Mouse (Mus musculus) liver, embryonic 16.5 days (tissue): Measurements from ENCODE around the gene Snx29. TPM values are rescaled to one million over a fixed set of nuclear protein-coding genes. Genes with fewer than 3 reads are reported as not detected.

ENCODE experiments used
- ATAC-seq: fragments of 200-750 bp; cut with Nextera tagmentation; 2 replicates; pipeline ENCODE4 v1.8.0; 2017; ENCODE audit warnings: low read depth, mild to moderate bottlenecking, moderate number of reproducible peaks, moderate library complexity
- H3K27ac ChIP-seq: fragments of 300-500 bp; sonication (generic); 2 replicates; pipeline ENCODE4 v1.5.1; 2014; ENCODE audit warnings: mild to moderate bottlenecking, low read length
- H3K27me3 ChIP-seq: fragments of 300-500 bp; sonication (generic); 2 replicates; pipeline ENCODE4 v1.6.1; 2014; ENCODE audit warnings: low read depth, low read length, mixed read lengths; ENCODE audit not compliant: control insufficient read depth, insufficient read depth
- H3K36me3 ChIP-seq: fragments of 300-500 bp; sonication (generic); 2 replicates; pipeline ENCODE4 v1.6.1; 2014; ENCODE audit warnings: mild to moderate bottlenecking; ENCODE audit not compliant: control insufficient read depth, insufficient read depth
- H3K4me1 ChIP-seq: fragments of 300-500 bp; sonication (generic); 2 replicates; pipeline ENCODE4 v1.6.1; 2014; ENCODE audit warnings: low read depth, low read length, mixed read lengths; ENCODE audit not compliant: control insufficient read depth
- H3K4me2 ChIP-seq: fragments of 300-500 bp; sonication (generic); 2 replicates; pipeline ENCODE4 v1.6.1; 2014; ENCODE audit warnings: low read depth, low read length, mixed read lengths
- H3K4me3 ChIP-seq: fragments of 300-500 bp; sonication (generic); 2 replicates; pipeline ENCODE4 v1.5.1; 2014; ENCODE audit warnings: low read depth, mild to moderate bottlenecking, low read length
- H3K9ac ChIP-seq: fragments of 300-500 bp; sonication (generic); 2 replicates; pipeline ENCODE4 v1.6.1; 2014; ENCODE audit warnings: low read depth, low read length
- H3K9me3 ChIP-seq: fragments of 300-500 bp; sonication (generic); replicated peaks from 2 replicates; pipeline ENCODE4 v1.6.1; 2016; ENCODE audit warnings: low read length; ENCODE audit not compliant: control insufficient read depth
- WGBS: fragments of 180-500 bp; shearing (Covaris S2); extraction: QIAGEN DNeasy Blood & Tissue Kit; methylation state at CpG from one replicate; pipeline ENCODE4 v1.1.7; 2014; ENCODE audit not compliant: insufficient replicate concordance; 5-methylcytosine and 5-hydroxymethylcytosine counted together
- polyA plus RNA-seq: library from polyadenylated mRNA; unstranded; fragments of >200 nt; fragmentation: Nextera tagmentation; extraction: Ambion mirVana; gene quantifications from 2 replicates; pipeline ENCODE4 v1.2.1, GENCODE M21; 2015

Snx29 gene
- polyA plus RNA-seq, 1 experiment from 2014 or later, result 4.6 TPM

DNA sequence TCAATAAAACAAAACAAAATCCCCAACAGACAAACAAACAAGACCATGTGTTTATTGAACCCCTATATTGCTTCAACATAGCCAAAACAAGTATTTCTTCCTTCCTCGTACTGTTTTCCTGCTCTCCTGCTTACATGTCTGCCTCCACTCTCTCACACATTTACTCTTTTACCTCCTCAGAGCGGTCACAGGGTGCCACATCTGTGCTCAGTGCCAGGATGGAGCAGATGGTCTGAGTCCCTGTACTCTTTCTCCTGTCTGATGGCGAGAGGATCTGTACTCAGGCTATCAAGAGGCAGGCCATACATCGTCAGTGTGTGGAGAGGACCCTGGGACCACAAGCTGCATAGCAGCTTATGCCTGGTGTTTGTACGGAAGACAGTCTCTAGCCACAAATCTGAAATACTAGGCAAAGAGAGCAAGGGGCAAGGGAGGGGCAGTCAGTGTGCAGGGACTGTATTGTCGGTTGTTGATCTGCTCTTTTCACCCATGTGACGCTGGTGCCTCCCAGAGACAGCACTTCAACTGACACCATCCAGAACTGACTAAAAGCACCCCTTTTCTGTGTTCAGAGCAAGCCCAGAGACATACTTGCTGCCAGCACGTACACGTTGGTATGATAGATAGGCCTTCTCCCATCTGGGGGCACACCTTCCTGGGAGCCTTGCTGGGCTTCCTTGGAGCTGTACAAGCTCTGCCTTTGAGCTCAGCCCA is 368.9 kb downstream of the Snx29 start:
- Histone ChIP-seq H3K27me3 (no peaks in the 10 kb centered on the region), H3K4me2 (no peak overlapping the region), H3K4me1 (no peaks in the 10 kb centered on the region), H3K4me3 (no peak overlapping the region), H3K36me3 (no peaks in the 10 kb centered on the region), H3K27ac (no peak overlapping the region), H3K9ac (no peak overlapping the region), H3K9me3 (no peaks in the 10 kb centered on the region)
- ATAC-seq, result no peak
- 63% methylated on average over 9 of the region's 9 CpGs for WGBS

DNA sequence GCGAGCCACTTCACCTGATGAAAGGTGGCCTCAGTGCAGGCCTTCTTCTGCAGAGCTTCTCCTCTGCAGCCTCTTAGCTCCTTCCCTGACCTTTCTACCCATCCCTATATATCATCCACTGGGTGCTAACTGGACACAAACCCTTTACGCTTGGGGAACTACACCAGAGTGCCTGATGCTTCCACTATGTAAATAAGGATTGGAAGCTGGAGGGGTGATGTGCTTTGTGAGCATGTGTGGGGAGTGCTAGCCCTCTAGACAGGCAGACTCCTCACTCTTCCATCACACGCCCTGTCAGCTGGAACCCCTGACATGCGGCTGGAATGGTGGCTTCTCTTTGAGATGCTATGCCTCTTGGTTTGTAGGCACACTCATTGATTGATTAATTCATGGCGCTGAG is 370.0 kb downstream of the Snx29 start:
- 60% methylated on average over 5 of the region's 5 CpGs for WGBS
- H3K36me3 ChIP-seq, result no peaks in the 10 kb centered on the region
- H3K4me3 ChIP-seq, result no peak overlapping the region
- H3K4me2 ChIP-seq, result no peak overlapping the region
- no peak overlapping the region for H3K27ac ChIP-seq
- ATAC-seq, result no peak
- no peaks in the 10 kb centered on the region for H3K4me1 ChIP-seq
- H3K9ac ChIP-seq, result no peak overlapping the region
- H3K9me3 ChIP-seq, result no peaks in the 10 kb centered on the region
- no peaks in the 10 kb centered on the region for H3K27me3 ChIP-seq

DNA sequence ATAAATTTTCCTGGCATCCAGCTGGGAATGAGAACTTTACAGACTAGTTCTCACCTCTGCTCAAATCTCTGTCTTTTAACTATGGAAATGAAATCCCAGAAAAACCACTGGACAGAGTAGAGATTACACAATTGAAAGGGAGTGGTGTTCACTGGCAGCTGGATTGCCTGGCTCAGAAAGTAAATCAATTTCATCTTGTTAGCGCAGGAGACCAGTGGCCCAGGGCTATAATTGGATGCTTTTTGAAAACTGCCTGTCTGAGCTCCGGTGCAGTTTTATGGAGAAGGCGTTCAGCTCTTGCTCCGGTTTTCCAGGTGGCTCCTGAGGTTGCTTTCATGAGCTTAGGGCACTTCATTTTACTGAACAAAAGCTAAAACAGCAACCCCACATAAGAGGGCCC is 371.7 kb downstream of the Snx29 start:
- no peak overlapping the region for H3K27ac ChIP-seq
- ATAC-seq, result no peak
- no peak overlapping the region for H3K4me3 ChIP-seq
- no peaks in the 10 kb centered on the region for H3K4me1 ChIP-seq
- no peak overlapping the region for H3K9ac ChIP-seq
- H3K4me2 ChIP-seq, result no peak overlapping the region
- H3K36me3 ChIP-seq, result no peaks in the 10 kb centered on the region
- H3K9me3 ChIP-seq, result no peaks in the 10 kb centered on the region
- no peaks in the 10 kb centered on the region for H3K27me3 ChIP-seq
- 76% methylated on average over 4 of the region's 4 CpGs for WGBS

DNA sequence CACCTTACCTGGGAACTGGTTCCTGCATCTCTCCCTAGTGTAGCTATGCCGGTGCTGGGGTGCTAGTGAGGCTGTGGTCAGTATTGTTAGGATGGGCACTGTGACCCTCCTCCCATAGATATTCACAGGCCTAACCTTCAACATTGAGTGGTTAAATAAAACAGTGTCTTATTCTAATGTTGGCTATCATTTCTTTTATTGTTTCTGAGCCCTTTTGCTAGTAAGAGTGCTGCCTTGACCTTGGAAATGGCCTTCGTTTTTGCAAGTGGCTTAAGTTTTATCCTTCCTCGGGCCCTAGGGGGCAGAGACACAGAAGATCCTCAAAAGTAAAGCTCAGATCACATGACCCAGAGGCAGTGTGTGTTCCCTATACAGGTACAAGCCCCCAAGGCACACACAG is 374.1 kb downstream of the Snx29 start:
- Histone ChIP-seq H3K4me3 (no peak overlapping the region), H3K27me3 (no peaks in the 10 kb centered on the region), H3K4me2 (no peak overlapping the region), H3K9me3 (no peaks in the 10 kb centered on the region), H3K36me3 (no peaks in the 10 kb centered on the region), H3K4me1 (peaks cover 5% of the 10 kb centered on the region; the same call in 1 of the 2 replicates), H3K9ac (no peak overlapping the region), H3K27ac (no peak overlapping the region)
- WGBS, result 68% methylated on average over 3 of the region's 3 CpGs
- no peak for ATAC-seq

DNA sequence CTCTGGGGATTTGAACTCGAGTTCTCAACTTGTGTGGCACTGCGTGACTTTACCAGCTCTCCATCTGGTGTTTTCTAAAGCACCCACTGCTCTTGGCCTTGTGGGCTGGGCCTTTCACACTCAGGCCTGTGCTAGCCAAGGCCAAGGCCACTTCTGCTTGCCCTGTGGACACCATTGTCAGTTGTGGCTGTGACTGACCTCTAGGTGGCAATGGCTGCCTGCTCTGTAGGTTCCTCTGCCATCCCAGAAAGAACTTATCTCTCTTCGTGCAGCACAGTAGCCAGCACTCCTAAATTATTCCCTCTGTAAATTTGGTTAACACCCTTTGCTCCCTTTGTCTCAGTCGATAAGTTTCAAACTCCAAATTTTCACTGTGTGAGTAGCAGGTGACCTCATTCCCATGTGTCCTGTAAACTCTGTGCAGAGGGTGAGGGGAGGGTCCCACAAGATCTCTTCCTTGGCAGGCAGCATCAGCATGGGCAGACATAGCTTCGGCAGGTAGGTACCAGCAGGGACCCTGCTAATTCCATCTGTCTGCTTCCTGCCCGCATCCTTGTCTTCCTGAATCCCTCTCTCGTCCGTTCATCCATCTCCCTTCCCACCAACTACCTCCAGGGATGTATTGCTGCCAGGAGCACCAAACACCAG is 375.1 kb downstream of the Snx29 start:
- Histone ChIP-seq H3K4me1 (peaks cover 5% of the 10 kb centered on the region; the same call in 1 of the 2 replicates), H3K9ac (no peak overlapping the region), H3K36me3 (no peaks in the 10 kb centered on the region), H3K9me3 (no peaks in the 10 kb centered on the region), H3K4me2 (no peak overlapping the region), H3K27me3 (no peaks in the 10 kb centered on the region), H3K27ac (no peak overlapping the region), H3K4me3 (no peak overlapping the region)
- 58% methylated on average over 8 of the region's 8 CpGs for WGBS
- ATAC-seq, result peak; percentile 41; the same call in 1 of the 2 replicates

DNA sequence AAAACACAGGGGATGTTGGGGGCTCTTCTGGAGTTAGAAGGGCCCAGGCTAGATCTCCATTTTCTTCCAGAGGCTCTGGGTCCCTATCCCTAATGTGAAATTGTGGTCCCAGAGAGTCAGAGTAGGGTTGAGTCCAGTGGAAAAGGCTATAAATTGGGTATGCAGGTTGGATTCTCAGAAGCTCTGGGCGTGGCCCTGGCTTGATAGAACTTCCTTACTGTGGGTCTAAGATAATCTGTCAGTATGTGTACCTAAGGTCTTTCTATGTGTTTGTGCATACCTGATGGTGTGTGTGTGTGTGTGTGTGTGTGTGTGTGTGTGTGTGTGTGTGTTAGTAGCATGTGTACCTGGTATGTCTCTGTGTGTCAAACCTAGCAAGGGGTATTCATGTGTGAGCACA is 378.9 kb downstream of the Snx29 start:
- Histone ChIP-seq H3K9me3 (no peaks in the 10 kb centered on the region), H3K4me1 (peaks cover 5% of the 10 kb centered on the region; the same call in 1 of the 2 replicates), H3K27me3 (no peaks in the 10 kb centered on the region), H3K4me3 (no peak overlapping the region), H3K9ac (no peak overlapping the region), H3K36me3 (no peaks in the 10 kb centered on the region), H3K27ac (no peak overlapping the region), H3K4me2 (no peak overlapping the region)
- no peak for ATAC-seq
- WGBS, result 30% methylated on average over 1 of the region's 1 CpGs

DNA sequence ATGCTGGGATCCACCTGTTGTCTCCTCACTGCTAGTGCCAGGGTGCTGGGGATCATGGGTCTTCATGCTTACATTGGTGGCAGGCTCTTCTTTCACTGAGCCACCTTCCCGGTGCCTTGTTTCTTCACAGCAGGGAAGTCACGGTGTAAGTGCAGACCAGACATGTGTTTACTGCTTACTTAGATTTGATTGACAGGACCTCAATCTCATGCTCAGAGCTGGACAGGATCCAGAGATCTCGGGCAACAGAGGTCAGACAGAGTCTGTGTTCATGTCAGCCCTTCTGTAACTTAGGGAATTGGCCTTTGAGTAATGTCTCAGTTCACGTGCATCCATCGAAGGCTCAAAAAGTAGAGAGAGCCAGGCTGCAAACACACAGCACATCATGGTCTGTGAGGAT is 381.4 kb downstream of the Snx29 start:
- no peak for ATAC-seq
- WGBS, result 65% methylated on average over 5 of the region's 5 CpGs
- Histone ChIP-seq H3K27ac (no peak overlapping the region), H3K36me3 (no peaks in the 10 kb centered on the region), H3K4me1 (peaks cover 5% of the 10 kb centered on the region; the same call in 1 of the 2 replicates), H3K4me3 (no peak overlapping the region), H3K9ac (no peak overlapping the region), H3K9me3 (no peaks in the 10 kb centered on the region), H3K27me3 (no peaks in the 10 kb centered on the region), H3K4me2 (no peak overlapping the region)

DNA sequence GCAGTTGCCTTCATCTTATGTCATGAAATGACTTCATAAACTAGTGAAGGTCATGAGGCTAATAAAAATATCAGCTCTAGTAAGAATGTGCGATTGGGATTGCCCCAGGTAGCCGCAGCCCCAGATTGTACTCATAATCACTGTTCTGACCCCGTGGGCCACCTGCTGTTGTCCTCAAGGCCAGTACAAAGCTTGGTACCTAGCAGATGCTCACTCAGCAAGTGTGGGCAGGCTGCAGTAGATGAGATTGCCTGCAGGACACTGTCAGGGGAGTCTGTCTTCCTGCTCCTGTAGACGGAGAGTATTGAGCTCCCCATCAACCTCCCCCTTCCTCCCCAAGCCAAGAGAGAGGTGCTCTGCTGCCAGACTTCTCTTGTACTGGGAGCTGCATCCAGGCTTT is 382.7 kb downstream of the Snx29 start:
- Histone ChIP-seq H3K36me3 (no peaks in the 10 kb centered on the region), H3K9me3 (no peaks in the 10 kb centered on the region)

DNA sequence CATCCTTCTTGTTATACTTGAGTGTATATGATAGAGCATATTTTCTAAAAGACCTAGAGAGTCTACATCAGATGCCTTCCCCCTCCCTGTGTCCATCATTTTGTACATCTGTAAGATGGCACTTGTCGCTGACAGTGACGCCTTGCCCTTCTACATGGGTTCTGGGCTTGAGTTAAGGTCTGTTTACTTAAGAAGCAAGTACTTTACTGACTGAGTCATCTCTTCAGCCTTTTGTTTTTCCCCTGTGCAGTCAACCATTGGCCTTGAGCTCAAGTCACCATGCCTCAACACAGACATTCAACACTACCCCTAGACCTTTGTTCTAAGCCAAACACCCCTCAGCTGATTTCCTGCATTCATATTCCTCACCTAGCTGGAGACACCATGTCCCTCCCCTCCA is 385.4 kb downstream of the Snx29 start:
- Histone ChIP-seq H3K4me1 (no peaks in the 10 kb centered on the region), H3K9me3 (no peaks in the 10 kb centered on the region), H3K27me3 (no peaks in the 10 kb centered on the region), H3K27ac (no peak overlapping the region), H3K4me3 (no peak overlapping the region), H3K36me3 (no peaks in the 10 kb centered on the region), H3K9ac (no peak overlapping the region), H3K4me2 (no peak overlapping the region)
- ATAC-seq, result no peak
- 68% methylated on average over 2 of the region's 2 CpGs for WGBS

More for the DNA sequence above, 382.7 kb downstream of the Snx29 start:
- Histone ChIP-seq H3K9ac (no peak overlapping the region), H3K4me3 (no peak overlapping the region), H3K4me1 (peaks cover 5% of the 10 kb centered on the region; the same call in 1 of the 2 replicates), H3K4me2 (no peak overlapping the region), H3K27ac (no peak overlapping the region), H3K27me3 (no peaks in the 10 kb centered on the region)
- 61% methylated on average over 4 of the region's 4 CpGs for WGBS
- ATAC-seq, result no peak
